Mouse (Mus musculus) CH12.LX (cell line): ENCODE data around the gene Prkar1a. TPM values are rescaled to one million over a fixed set of nuclear protein-coding genes. Genes with fewer than 3 reads are reported as not detected.

Source experiments
- DNase-seq: peaks from one replicate; pipeline ENCODE4 v3.0.0-alpha.2; 2013; ENCODE audit errors: extremely low read depth
- H3K27ac ChIP-seq: 2 replicates; pipeline ENCODE4 v1.5.1; 2012; ENCODE audit warnings: low read depth, mild to moderate bottlenecking, control low read depth, moderate library complexity; ENCODE audit not compliant: insufficient read depth
- H3K27me3 ChIP-seq: replicated peaks from 2 replicates; pipeline ENCODE3; 2012; ENCODE audit warnings: inconsistent platforms
- H3K36me3 ChIP-seq, 2 experiments: replicated peaks in 1 of 2; 2 replicates each; pipeline versions ENCODE3 to v1.6.1; 2012; ENCODE audit warnings: inconsistent platforms in 1 of 2, low read length in 1 of 2, mild to moderate bottlenecking in 1 of 2, mixed read lengths in 1 of 2, moderate library complexity in 1 of 2; ENCODE audit not compliant: control insufficient read depth in 1 of 2, insufficient read depth in 1 of 2
- H3K4me1 ChIP-seq, 2 experiments: 2 replicates each; pipeline ENCODE4 v1.6.1; 2012; ENCODE audit warnings: inconsistent platforms in 1 of 2, moderate library complexity in 1 of 2; ENCODE audit not compliant: insufficient read depth in 2 of 2, control insufficient read depth in 1 of 2
- H3K4me2 ChIP-seq: 2 replicates; pipeline ENCODE4 v1.6.1; 2012; ENCODE audit warnings: low read depth, mild to moderate bottlenecking, control low read depth; ENCODE audit not compliant: poor library complexity, insufficient read depth, severe bottlenecking
- H3K4me3 ChIP-seq, 3 experiments: fragments of 150-350 bp in 1 of 3; sonication (generic) in 1 of 3; replicated peaks in 1 of 3; 2 replicates each; pipeline versions ENCODE3 to v1.5.1; 2011 to 2012; ENCODE audit warnings: low read depth in 2 of 3, low read length in 2 of 3, mild to moderate bottlenecking in 2 of 3, moderate library complexity in 2 of 3, control low read depth in 1 of 3, improper control_type of control experiment in 1 of 3, inconsistent platforms in 1 of 3, mixed read lengths in 1 of 3; ENCODE audit not compliant: poor library complexity in 1 of 3
- H3K79me2 ChIP-seq: replicated peaks from 2 replicates; pipeline ENCODE4 v1.6.1; 2012; ENCODE audit warnings: mild to moderate bottlenecking, moderate library complexity; ENCODE audit not compliant: control insufficient read depth, poor library complexity, insufficient read depth, severe bottlenecking; ENCODE audit errors: extremely low read depth
- H3K9ac ChIP-seq: 2 replicates; pipeline ENCODE4 v1.6.1; 2012; ENCODE audit warnings: low read depth, mild to moderate bottlenecking, control low read depth, moderate library complexity; ENCODE audit not compliant: insufficient read depth
- H3K9me3 ChIP-seq: replicated peaks from 2 replicates; pipeline ENCODE3; 2012; ENCODE audit warnings: low read length, inconsistent platforms, mixed read lengths
- BHLHE40 ChIP-seq: IDR thresholded peaks from 2 replicates; pipeline ENCODE4 v1.6.1; 2011; ENCODE audit warnings: mild to moderate bottlenecking, low read depth, low read length, improper control_type of control experiment
- IRF4 ChIP-seq: IDR thresholded peaks from 2 replicates; pipeline ENCODE4 v1.6.1; 2014; ENCODE audit warnings: low read depth, mild to moderate bottlenecking, inconsistent platforms, low read length, improper control_type of control experiment
- JUN ChIP-seq: IDR thresholded peaks from 2 replicates; pipeline ENCODE4 v1.6.1; 2011; ENCODE audit warnings: low read depth, mild to moderate bottlenecking, low read length, improper control_type of control experiment, moderate library complexity; ENCODE audit not compliant: insufficient read depth
- KAT2A ChIP-seq: IDR thresholded peaks from 2 replicates; pipeline ENCODE4 v1.6.1; 2012; ENCODE audit warnings: low read length, improper control_type of control experiment, inconsistent platforms; ENCODE audit not compliant: insufficient replicate concordance
- MAFK ChIP-seq: IDR thresholded peaks from 2 replicates; pipeline ENCODE4 v1.6.1; 2011; ENCODE audit warnings: low read length, improper control_type of control experiment; ENCODE audit not compliant: insufficient replicate concordance
- MAZ ChIP-seq: IDR thresholded peaks from 2 replicates; pipeline ENCODE4 v1.6.1; 2012; ENCODE audit warnings: low read depth, mild to moderate bottlenecking, inconsistent platforms, low read length, improper control_type of control experiment, moderate library complexity
- MEF2A ChIP-seq: IDR thresholded peaks from 2 replicates; pipeline ENCODE4 v1.6.1; 2014; ENCODE audit warnings: low read depth, mild to moderate bottlenecking, inconsistent platforms, low read length, improper control_type of control experiment, borderline replicate concordance
- MXI1 ChIP-seq: IDR thresholded peaks from 2 replicates; pipeline ENCODE4 v1.6.1; 2011; ENCODE audit warnings: mild to moderate bottlenecking, low read depth, low read length, improper control_type of control experiment
- NRF1 ChIP-seq: IDR thresholded peaks from 2 replicates; pipeline ENCODE4 v1.6.1; 2014; ENCODE audit warnings: low read depth, mild to moderate bottlenecking, inconsistent platforms, low read length, improper control_type of control experiment, moderate library complexity
- RAD21 ChIP-seq: IDR thresholded peaks from 2 replicates; pipeline ENCODE4 v1.6.1; 2011; ENCODE audit warnings: low read depth, mild to moderate bottlenecking, low read length, improper control_type of control experiment, moderate library complexity
- SIN3A ChIP-seq: IDR thresholded peaks from 2 replicates; pipeline ENCODE4 v1.6.1; 2012; ENCODE audit warnings: low read length, improper control_type of control experiment, inconsistent platforms
- SMC3 ChIP-seq: IDR thresholded peaks from 2 replicates; pipeline ENCODE4 v1.6.1; 2011; ENCODE audit warnings: low read depth, low read length, improper control_type of control experiment
- UBTF ChIP-seq: IDR thresholded peaks from 2 replicates; pipeline ENCODE4 v1.6.1; 2012; ENCODE audit warnings: low read depth, mild to moderate bottlenecking, inconsistent platforms, low read length, improper control_type of control experiment, moderate library complexity
- ZMIZ1 ChIP-seq: IDR thresholded peaks from 2 replicates; pipeline ENCODE4 v1.6.1; 2012; ENCODE audit warnings: low read depth, mild to moderate bottlenecking, inconsistent platforms, low read length, improper control_type of control experiment
- ZNF384 ChIP-seq: IDR thresholded peaks from 2 replicates; pipeline ENCODE4 v1.6.1; 2012; ENCODE audit warnings: low read depth, low read length, improper control_type of control experiment, inconsistent platforms
- dilution Hi-C: fragments of 300-500 bp; cut with MboI; formaldehyde crosslinking; loops from 2 replicates; pipeline ENCODE4 v1.14.3; 2020; ENCODE audit warnings: low sequenced_read_pairs; ENCODE audit not compliant: extremely low pct_unique_long_range_greater_than_20kb, extremely low pct_ligation_motif_present
- in situ Hi-C: fragments of 300-500 bp; cut with MboI; formaldehyde crosslinking; loops from 3 replicates; pipeline ENCODE4 v1.14.3; 2019; ENCODE audit warnings: low sequenced_read_pairs, low pct_ligation_motif_present, low pct_unique_long_range_greater_than_20kb, mixed read lengths
- polyA plus RNA-seq: library from polyadenylated mRNA; unstranded; fragments of >175 nt; gene quantifications from 2 replicates; pipeline ENCODE4 v1.2.1, GENCODE M21; 2012; ENCODE audit warnings: low read depth; ENCODE audit not compliant: insufficient read length
- total RNA-seq, 2 experiments: library from RNA; depleted of rRNA; stranded (reverse); fragments of 300-350 nt in 1 of 2; fragments of >200 nt in 1 of 2; gene quantifications; 2 replicates each; pipeline ENCODE4 v1.2.3; 2012 to 2014

The Prkar1a gene
- total RNA-seq (2012; rRNA removed): 89.6 and 93.1 TPM in 2 replicates
- 104 and 111 TPM in 2 replicates for total RNA-seq (2014; rRNA removed)
- 203 and 220 TPM in 2 replicates for polyA plus RNA-seq

DNA sequence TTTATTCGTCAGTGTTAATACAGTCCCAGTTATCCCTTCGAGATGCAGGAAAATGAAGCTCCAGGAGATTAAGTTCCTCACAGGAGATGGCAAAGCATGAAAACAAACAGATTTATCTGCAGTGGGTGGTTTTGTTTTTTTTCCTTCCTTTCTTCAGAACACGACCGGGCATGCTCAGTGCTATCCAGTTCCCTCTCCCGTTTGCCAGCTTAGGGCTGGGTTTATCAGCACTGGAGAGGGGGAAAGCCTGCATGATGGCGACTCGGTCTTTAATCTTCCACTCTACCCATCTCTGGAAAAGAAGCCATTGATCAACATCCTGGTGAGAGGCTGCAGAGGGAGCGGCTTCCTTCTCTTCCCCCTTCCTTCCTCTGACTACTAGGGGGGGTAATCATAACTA lies at the start of gene Prkar1a:
Gene Prkar1a, plus strand, starts transcription at position 200 of the 400 bp plus-strand sequence.
- in situ Hi-C loops: no loop called here
- Histone ChIP-seq H3K4me3 (peak within 1 kb of the TSS; percentile 78 to 92 (median 82)), H3K9ac (peak within 1 kb of the TSS; percentile 58), H3K27ac (no peak within 1 kb of the TSS; the same call in 1 of the 2 replicates), H3K36me3 (peaks cover 7 to 13% of the 10 kb centered on the region in 2 experiments)
- no peak for DNase-seq
- TF ChIP-seq NRF1 (peak; percentile 46; the same call in 1 of the 2 replicates), JUN (no peak), KAT2A (0 out of 2 replicates have a peak, but pooled peaks have one; percentile 2)
- TF ChIP-seq, all 38 proteins: peak for 2
- dilution Hi-C loops: no loop called here
- H3K27me3 ChIP-seq: peaks cover 8% of the 10 kb centered on the region
- H3K9me3 ChIP-seq: no peaks in the 10 kb centered on the region
- peaks cover 14 to 38% of the 10 kb centered on the region in 2 experiments for H3K4me1 ChIP-seq
- H3K4me2 ChIP-seq: peak within 1 kb of the TSS; percentile 65
- H3K79me2 ChIP-seq: peaks cover 32% of the 10 kb centered on the region

GRCm38 (mm10) chr11:109607600-109607999 lies 41.6 kb upstream of the Prkar1a start:
- no peak for DNase-seq
- Histone ChIP-seq H3K4me3 (no peak overlapping the region), H3K9ac (no peak overlapping the region), H3K36me3 (no peaks in the 10 kb centered on the region), H3K4me1 (peaks cover 4 to 12% of the 10 kb centered on the region in 2 experiments; a peak in 3 of 4 replicates), H3K79me2 (no peaks in the 10 kb centered on the region), H3K9me3 (no peaks in the 10 kb centered on the region), H3K27ac (no peak overlapping the region), H3K27me3 (peaks cover 24% of the 10 kb centered on the region), H3K4me2 (no peak overlapping the region)
- dilution Hi-C loops: no loop called here
- in situ Hi-C loops: no loop called here
- peak; percentile 65 for TF ChIP-seq ZNF384
- no peak for TF ChIP-seq MXI1

DNA sequence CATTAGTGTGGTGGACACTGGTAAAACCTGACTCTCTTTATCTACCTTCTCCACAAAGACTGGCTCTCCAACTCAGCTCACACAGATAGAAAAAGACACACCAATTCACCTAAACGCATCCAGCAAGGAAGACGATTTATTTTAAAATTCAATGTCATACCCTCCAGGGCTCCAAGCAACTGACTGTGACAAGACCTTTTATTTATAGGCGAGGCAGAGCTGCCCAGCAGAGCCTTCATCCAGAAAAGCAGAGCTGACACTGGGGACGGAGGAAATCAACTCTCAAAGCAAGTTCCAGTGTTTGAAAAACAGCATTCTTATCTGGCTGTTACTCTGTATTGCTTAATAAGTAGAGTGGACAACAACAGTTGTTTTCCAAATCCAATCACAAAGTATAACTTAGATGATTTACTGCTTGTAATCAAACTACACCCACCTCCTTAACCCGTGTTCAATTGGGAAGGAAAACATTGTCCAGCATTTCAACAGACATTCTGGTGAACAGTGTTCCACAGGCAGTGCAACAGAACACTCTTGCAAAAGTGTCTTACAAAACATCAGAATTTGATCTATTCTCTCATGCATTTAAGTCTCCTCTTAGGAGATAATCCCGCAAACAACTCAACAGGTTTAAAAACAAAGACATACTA lies 40.1 kb upstream of the Prkar1a start:
- TF ChIP-seq SMC3 (no peak), BHLHE40 (no peak), MAZ (no peak), MAFK (no peak), MEF2A (no peak), ZMIZ1 (no peak), SIN3A (no peak), UBTF (no peak), IRF4 (no peak), NRF1 (no peak), RAD21 (no peak)
- dilution Hi-C loops: no loop called here
- H3K36me3 ChIP-seq: no peaks in the 10 kb centered on the region
- no peaks in the 10 kb centered on the region for H3K9me3 ChIP-seq
- in situ Hi-C loops: no loop called here
- H3K4me2 ChIP-seq: no peak overlapping the region
- H3K9ac ChIP-seq: no peak overlapping the region
- no peak overlapping the region for H3K4me3 ChIP-seq
- no peaks in the 10 kb centered on the region for H3K79me2 ChIP-seq
- DNase-seq: no peak
- H3K27ac ChIP-seq: no peak overlapping the region
- peaks cover 4 to 12% of the 10 kb centered on the region in 2 experiments; a peak in 3 of 4 replicates for H3K4me1 ChIP-seq
- H3K27me3 ChIP-seq: peaks cover 24% of the 10 kb centered on the region
